Mouse (Mus musculus) right cerebral cortex, postnatal 14 days (tissue): Measurements from ENCODE around the gene Spaar.

Experiments
- DNase-seq: peaks from one replicate; pipeline ENCODE4 v3.0.0; 2022

The Spaar gene

DNA sequence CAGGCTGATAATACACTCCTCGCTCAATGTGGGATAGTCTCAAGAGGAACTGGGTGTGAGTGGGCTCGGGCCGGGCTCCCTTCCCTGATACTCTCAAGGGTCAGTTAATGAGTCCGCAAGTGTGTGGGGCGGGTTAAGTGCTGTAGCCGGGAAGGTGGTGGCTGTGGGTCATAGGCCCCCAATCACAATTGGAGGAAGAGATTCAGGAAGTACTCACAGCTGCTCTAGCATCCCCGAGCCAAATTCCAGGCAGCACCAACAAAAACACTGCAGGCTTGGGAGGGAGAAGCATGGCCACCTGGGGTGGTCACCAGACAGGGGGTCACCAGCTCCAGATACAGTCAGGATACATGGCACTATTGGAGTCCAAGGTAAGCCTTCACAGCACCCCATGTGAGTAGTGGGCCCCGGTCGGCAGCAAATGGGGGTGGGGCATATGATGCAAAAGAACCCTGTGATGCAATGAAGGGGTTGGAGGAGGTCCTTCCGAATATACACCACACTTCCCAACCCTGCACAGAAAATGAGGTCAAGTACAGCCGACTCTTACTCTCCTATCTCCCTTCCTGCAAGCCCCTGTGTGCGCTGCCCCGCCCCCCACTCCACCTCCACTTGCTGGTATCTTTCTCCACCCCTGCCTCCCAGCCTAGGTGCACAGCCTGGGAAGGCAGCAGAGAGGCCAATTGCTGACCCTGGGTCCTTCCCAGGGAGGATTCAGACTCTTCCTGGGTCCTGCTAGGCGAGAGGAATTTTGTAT, at the start of gene Spaar:
Gene Spaar, plus strand, starts transcription at position 241 of the 757 bp plus-strand sequence.
- DNase-seq: no peak

DNA sequence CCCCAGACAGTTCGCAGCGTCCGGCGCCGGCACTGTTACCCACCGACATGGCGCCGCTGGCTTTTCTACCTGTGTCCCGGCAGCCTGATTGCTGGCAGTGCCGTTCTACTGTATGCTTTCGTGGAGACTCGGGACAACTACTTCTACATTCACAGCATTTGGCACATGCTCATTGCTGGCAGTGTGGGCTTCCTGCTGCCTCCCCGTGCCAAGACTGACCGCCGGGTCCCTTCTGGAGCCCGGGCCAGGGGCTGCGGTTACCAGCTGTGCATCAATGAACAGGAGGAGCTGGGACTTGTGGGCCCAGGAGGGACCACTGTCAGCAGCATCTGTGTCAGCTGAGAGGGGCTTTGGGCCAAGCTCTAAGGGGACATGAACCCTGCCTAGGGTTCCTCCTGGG, 39.8 kb upstream of the Spaar start:
- no peak for DNase-seq

DNA sequence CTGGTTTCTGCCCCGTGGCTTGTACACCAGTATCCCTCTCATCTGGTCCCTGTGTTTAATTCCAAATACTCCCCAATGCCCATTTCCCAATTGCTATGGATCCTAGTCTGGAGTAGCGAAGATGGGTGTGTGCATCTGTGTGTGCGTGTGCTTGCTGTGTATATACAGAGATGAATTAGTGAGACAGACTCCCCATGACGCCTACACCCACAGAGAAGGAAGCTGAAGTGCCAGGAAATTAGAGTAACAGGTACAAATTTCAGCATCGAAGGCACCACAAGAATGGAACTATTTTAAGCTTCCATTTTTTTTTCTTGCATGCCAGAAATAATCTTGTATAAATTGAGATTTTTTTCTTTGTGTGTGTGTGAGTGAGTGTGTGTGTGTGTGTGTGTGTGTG, 38.8 kb upstream of the Spaar start:
- no peak for DNase-seq

DNA sequence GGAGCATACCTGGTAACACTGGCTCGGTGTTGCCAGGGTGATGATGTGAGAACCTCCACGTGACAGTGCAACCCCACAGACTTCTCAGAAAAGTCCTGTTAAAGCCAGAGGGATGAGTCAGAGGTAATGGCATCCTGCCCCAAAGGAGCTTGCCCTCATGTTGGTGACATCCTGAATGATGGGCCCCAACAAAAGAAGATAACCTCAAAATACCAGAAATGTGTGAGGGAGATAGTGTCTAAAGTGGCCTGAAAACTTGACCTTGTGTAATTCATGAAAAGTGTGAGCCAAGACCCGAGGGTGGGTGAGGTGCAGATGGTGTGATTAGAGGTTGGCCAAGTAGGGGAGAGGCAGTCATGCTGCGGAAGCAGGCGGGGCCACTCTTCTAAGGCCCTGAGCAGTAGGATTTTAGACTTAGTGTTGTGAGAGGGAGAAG, 36.0 kb upstream of the Spaar start:
- no peak for DNase-seq

DNA sequence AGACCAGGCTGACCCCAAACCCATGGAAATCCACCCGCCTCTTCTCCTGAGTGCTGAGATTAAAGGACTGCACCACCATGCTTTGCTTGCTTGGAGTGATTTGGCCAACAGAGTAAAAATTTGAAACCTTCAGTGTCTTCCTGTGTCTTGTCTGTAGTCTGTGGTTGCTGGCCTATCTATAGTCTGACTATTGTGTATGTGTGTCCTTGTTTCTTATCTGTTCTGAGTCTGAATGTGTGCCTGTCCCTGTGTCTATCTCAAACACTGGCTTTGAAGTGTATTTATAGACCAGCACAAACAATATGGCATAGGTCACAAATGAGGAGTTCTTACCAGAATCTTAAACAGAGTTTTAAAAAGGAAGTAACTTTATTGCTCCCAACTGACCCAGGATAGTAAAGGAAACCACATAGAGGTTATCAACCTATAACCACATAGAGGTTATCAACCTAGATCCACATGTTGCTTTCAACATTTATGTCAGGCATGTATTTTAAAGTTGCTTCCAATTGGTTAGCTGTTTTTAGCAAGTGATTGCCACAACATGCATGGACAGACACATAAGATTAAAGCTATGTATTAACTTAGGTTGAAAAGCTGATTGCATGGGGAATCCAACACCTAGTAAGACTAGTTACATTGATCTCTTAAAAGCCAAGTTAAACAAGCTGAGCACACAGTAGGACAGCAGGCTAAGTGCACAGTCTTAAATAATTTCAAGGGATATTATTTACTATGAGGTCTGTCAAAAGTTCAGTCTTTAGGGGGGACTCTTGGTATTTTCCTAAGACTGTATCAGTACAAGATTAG, 35.2 kb upstream of the Spaar start:
- no peak for DNase-seq

DNA sequence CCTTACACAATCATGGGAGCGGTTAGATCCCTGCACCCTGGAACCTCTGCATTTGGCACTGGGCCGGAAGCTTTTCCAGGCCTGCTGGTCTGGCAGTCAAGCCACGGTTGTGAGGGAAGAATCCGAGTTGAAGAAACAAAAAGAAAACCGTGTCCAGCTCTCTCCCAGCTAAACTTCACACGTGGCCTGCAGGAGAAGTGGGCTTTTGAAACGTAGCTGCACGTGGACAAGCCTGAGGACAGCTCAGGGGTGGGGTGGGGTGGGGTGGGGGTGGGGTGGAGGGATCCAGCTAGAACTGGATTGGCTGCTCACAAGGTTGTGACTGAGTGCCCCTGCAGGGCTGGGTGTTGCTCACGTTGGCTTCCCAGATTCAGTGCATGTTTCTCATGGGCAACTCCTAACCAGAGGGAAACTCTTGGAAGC, 34.6 kb upstream of the Spaar start:
- DNase-seq: no peak

DNA sequence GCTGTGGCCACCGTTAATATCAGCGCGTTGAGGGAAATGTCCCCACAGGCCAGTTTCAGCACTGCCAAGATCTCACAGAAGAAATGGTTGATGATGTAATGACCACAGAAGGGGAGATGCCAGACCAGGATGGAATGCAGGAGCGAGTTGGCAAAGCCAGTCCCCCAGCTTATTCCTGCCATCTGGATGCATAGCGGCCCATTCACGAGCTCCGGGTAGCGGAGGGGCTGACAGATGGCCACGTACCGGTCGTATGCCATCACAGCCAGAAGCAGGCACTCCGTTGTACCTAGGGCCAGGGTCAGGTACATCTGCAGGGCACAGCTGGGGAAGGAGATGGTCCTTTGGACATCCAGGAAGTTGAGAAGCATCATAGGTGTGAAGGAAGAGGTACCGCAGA, 33.3 kb upstream of the Spaar start:
- DNase-seq: no peak

DNA sequence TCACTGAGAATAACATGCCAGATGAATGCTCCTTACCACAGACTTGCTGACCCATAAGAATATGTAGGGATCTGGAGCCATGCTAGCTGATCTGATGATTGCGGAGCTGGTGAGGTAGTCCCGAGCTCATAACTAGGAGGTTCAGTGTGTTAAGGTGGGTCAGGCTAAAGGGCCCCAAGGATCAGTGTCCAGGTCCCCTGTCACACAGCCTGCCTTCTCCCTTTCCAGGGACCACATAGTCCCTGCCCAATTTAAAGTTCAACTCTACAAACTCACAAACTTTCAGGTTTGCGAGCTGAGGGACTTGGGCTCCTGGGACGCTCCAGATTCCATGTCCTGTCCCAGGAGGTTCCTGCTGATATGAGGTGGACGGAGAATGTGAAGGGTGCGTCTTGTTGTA, 29.1 kb upstream of the Spaar start, which contains the start of gene Olfr70:
Gene Olfr70, minus strand, starts transcription at position 101 of the 400 bp plus-strand sequence.
- peak; percentile 0 for DNase-seq

DNA sequence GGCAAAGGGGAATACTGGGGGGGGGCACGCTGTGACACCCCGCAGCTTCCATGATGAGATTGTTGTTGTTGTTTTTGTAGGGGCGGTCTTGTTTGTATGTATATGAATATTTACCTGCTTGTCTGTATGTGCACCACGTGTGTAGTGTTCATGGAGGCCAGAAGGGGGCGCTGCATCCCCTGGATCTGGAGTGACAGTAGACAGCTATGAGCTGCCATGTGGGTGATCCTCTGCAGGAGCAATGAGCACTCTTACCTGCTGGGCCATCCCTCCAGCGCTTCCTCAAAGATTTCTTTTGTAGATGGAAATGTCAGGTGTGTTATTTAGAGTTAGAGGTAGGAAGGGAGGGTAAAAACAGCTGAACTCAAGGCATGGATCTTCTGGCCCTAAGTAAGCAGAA, 26.4 kb upstream of the Spaar start:
- DNase-seq: peak; percentile 0

DNA sequence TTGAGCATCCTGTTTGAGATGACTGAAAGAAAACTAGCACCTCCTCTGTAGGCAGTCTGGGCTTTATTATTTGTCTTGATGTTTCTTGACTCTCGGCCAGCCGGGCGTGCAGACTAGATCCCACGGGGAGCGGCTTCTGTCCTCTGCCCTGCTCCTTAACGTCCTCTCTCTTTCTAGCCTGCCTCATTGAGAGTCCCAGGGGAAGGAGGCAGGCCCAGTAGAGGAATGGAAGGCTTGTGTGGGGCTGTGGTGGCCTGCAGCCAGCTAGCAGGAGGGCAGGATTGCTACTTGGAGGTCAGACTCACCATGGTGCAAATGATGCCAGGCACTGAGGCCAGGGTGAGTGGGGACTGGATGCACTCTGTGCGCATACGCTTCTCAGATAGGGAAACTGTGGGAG, 26.0 kb upstream of the Spaar start:
- peak; percentile 5 for DNase-seq

DNA sequence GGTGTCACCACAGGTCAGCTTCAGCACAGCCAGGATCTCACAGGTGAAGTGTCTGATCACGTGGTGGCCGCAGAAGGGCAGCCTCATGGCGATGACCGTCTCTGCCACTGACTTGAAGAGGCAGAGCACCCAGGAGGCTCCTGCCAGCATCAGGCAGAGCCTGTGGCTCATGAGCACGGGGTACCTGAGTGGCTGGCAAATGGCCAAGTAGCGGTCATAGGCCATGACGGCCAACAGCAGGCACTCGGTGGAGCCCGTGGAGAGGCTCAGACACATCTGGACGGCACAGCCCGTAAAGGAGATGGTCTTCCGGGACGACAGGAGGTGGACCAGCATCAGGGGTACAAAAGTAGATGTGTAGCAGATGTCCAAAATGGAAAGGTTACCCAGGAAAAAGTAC, 23.8 kb upstream of the Spaar start:
- no peak for DNase-seq

DNA sequence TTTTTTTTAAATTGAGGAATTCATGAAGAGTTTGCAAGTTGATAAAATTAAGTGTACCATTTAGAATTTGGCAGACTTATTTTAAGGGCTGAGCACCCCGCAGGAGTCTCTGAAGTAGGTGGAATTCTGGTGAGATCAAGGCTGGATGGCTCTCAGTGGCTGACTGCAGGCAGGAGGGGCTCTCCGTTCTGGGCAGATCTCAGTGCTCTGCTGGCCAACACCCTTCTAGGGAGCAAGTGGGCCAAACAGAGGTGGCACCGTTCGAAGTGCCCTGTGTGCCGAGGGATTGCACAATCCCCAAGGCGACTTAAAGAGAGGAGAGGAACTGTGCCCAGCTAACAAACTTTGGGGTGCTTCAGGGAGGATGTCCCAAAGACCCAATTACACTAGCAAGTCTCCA, 20.0 kb upstream of the Spaar start, which contains the start of gene Olfr71:
Gene Olfr71, minus strand, starts transcription at position 387 of the 400 bp plus-strand sequence.
- no peak for DNase-seq

DNA sequence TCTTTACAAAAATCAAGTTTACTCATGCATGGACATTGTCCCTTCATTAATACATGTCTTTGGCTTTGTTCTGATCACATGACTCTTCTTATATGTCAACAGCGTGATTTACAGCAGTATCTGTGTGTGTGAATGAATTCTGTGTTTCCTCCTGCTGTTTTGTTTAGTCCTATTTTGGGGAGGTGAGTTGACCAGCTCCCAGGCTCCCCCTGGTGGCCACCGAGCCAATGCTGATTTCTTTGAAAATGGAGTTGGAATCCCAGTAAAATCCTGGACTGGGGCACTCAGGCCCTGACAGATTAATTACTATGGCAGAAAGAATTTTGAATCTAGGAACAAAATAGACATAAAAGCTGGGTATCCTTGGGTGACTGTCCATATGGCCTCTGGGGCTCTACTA, 18.0 kb upstream of the Spaar start:
- peak; percentile 89 for DNase-seq

DNA sequence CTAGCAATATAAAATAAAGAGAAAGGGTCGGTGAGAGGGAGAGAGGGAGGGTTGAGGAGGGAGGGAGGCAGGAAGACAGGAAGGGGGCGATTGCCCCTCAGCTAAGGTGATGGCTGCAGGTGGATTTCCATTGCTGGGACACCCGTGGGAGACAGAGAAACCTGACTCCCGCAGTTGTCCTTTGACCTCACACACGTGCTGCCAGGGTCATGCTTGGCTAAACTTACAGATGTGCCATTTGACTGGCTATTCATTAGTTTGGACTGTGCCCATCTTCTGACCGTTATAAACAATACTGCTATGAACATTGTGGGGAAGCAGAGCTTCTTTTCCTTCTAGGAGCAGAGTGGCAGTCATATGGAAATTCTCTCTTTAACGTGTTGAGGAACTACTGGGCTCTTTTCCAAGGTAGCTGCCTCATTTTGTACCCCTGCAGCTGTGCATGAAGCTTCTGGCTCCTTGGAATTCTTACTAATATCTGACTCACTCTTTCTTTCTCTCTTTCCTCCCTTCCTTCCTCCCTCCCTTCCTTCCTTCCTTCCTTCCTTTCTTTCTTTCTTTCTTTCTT, 16.1 kb upstream of the Spaar start:
- DNase-seq: no peak

DNA sequence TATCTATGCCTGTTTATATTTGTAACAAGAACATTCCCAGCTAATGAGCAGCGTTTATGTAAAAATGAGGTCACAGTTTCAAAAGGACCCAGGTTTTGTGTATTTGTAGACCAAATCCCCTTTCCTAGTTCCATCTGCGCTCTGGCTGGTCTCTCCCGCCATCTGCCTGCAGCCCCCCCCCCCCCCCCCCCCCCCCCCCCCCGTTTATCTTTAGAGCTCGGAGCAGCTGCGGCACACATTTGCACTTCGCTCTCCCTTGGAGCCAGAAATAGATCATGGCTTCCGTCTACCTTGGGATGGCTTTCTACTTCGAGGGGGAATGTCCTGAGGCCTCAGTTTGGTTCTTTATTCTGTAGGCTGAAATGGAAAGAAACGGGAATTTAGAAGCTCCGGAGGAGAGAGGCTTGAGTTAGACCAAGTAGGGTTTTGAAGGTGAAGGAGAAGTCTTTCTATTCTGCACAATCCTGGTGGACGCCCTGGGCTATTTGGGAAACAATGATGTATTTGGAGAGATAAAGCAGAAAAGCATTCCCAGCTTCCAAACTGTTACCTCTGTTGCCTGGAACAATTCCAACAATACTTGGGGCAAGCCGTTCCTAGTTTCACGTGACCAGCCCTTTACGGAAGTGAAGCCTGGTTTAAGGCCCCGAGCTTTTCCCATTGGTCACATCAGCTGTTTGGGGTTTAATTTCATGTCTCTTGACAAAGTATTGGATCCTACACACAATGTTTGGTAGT, 9.2 kb upstream of the Spaar start:
- DNase-seq: no peak

DNA sequence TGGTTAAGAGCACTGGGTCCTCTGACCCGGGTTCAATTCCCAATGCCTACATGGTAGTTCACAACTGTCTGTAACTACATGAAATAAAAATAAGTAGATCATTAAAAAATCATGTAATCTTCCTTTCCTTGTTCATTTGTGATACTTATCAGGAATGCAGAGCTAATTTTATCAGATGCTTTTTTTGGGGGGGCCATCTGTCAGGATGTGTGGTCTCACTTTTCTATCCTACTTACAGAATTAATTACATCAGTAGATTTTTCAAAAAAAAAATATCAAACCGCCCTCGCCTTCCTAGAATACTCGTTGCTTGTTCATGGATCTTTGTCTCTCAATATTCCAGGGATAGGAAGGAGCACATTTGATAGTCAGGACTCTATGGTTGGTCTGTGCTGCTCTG, 7.6 kb upstream of the Spaar start:
- DNase-seq: no peak

DNA sequence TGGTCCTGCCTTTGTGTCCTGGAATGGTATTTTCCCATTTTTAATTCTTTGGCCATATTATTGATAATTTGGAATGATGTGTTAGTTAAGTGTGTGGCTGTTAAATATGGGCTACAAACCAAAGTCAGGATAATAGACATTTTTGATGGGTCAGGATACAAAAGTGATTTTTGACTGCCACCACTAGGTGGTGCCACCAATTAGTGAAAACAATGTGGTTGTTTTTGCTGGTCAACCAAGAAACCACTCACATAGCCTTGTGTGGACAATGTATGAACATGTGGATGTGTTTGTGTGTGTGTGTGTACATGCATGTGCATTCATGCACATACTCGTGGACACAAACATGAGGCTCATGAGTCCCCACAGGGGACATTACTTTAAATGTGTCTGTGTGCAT, 5.1 kb upstream of the Spaar start:
- DNase-seq: no peak

DNA sequence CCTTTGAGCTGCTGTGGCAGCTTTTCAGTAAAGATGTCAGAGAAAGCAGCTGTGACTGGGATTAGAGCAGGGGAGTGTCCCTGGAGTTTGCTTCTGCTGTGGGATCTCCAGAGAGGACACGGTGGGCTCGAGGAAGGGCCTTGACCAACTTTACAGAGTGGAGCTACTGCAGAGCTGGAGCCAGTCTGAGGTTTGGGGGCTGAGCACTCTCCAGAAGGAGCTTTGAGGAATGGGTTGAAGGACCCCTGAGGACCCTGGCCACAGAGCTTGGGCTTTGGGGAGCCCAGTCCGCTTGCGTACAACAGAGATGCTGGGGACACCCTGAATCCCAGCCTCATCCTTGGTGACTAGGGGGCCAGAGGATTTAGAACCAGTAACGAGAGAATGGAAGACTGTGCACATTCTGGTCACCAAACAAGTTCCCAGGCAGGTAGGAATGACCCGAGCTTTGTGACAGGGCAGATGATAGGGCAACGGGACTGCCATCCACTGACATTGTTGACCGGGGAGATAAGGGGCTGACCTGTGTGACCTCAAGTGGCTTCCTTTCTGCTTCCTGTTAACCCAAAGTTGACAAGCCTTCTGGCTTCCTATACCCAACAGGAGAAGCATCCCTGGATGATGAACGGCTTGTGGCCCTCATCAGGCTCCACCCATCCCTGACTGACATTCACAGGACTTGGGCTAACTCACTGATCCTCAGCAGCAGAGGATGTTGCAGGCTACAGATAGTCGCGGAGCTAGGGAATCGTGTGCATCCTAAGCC, 3.4 kb upstream of the Spaar start:
- no peak for DNase-seq

DNA sequence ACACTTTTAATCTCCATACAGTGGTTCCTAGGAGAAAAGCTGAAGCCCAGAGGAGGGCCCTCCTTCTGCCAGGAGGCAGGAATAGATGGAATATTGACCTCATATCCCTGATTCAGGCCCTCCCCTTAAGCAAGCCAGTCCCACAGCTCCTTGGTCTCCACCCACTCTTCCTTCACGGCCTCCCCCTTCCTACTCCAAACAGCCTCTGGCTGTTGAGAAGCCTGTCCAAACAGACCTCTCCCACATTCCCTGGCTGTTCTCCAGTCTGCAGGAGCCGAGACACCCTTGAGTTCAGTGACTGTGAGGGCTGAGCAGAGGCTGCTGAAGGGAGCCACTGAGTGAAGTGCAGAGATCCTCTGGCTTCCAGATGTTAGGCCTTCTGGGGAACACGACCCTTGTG, 2.8 kb upstream of the Spaar start, which contains the start of gene Hrct1:
Gene Hrct1, plus strand, starts transcription at position 194 of the 400 bp plus-strand sequence.
- DNase-seq: no peak

DNA sequence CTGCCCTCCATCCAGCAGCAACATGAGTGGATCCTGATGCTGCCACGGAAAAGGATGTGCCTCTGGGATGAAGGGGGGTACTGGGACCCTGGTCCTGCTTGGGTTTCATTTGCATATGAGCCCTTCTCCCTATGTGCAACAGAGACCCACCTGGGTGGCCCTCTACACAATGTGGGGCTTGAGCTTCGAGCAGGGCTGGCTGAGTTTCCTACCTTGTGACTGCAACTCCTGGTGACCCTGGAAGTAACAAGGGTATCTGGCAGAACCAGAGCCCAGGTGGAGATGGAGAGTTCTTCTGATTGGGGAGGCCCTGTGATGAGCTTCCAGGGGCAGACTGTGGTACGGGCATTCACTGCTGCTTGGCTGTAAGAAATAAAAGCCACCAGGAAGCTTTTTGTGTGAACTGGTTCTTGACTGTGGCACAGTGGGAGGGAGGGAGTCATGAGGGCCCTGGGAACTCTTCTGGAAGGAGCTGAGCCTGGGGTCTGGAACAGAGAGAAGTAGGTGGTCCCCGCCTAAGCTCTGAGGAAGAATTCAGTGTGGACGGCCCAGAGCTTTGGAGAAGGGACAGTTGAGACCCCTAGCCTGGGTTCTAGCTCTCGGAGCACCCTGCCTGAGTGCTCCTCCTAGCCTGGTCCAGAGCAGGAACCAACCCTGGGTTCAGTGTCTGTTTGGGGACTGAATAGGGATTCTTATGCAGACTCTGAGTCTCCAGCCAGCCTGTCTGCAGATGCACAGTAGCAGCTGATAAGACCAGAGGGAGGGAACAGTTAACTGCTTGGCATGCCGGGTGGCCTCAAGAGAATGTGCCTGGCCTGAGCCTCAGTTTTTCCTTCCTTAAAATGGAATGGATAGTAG, 1.9 kb upstream of the Spaar start:
- DNase-seq: no peak

DNA sequence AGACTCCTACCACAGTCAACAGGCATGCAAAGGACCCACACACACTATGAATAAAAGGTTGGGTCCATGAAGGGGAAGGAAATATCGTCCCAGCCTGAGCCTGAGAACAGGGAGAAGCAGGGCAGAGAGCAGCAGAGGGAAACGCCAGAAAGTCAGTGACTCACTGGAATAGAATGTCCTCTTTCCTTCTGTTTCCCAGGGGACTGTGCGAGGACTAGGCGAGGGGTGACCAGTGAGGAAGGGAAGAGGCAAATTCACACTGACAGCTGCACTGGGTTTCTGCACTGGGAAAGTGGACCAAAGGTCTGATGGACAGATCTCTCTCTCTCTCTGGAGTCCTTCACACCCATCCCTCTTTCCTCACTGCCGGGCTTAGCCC, 1.3 kb upstream of the Spaar start:
- DNase-seq: no peak
